Mouse (Mus musculus) brain, embryonic 14.5 days (tissue): ENCODE data around the gene Ubr2.

Experiments used
- CTCF ChIP-seq: fragments of 200-500 bp; IDR thresholded peaks from 2 replicates; pipeline ENCODE4 v1.5.1; 2012; ENCODE audit warnings: inconsistent platforms, mild to moderate bottlenecking, moderate library complexity, borderline replicate concordance; ENCODE audit not compliant: insufficient read depth, insufficient read length; ENCODE audit errors: extremely low read depth
- POLR2A ChIP-seq: fragments of 200-500 bp; IDR thresholded peaks from 2 replicates; pipeline ENCODE4 v1.6.1; 2012; ENCODE audit warnings: mild to moderate bottlenecking, inconsistent platforms, borderline replicate concordance; ENCODE audit not compliant: poor library complexity, insufficient read depth, insufficient read length, severe bottlenecking; ENCODE audit errors: extremely low read depth

DNA sequence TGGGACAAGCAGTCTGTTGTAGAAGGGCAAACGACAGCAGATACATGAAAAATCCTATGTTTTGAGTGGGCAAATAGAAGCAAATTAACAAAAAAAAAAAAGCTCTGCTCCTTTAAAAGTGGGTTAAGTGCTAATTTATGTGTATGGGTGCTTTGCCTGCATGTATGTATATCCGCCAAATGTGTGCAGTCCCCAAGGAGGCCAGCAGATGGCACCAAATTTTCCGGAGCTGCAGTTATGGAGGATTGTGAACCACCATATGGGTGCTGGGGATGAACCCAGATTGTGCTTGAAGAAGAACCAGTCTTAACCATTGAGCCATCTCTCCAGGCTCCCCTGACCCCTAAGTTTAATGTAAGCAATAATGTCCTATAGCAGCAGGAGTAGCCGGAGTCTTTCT is 47.6 kb upstream of the Ubr2 start:
- no peak for TF ChIP-seq POLR2A
- TF ChIP-seq CTCF: peak; percentile 34; the same call in 1 of the 2 replicates
